Mouse (Mus musculus): Measurements from ENCODE around the gene Snx18. TPM values are rescaled to one million over a fixed set of nuclear protein-coding genes. Genes with fewer than 3 reads are reported as not detected.
A peak's percentile ranks its signal among the peaks of the same experiment; 100 is the strongest.

Snx18 gene
- total and polyA plus RNA-seq, 2 experiments from 2014 or later: 10.3 to 35.5 TPM

DNA sequence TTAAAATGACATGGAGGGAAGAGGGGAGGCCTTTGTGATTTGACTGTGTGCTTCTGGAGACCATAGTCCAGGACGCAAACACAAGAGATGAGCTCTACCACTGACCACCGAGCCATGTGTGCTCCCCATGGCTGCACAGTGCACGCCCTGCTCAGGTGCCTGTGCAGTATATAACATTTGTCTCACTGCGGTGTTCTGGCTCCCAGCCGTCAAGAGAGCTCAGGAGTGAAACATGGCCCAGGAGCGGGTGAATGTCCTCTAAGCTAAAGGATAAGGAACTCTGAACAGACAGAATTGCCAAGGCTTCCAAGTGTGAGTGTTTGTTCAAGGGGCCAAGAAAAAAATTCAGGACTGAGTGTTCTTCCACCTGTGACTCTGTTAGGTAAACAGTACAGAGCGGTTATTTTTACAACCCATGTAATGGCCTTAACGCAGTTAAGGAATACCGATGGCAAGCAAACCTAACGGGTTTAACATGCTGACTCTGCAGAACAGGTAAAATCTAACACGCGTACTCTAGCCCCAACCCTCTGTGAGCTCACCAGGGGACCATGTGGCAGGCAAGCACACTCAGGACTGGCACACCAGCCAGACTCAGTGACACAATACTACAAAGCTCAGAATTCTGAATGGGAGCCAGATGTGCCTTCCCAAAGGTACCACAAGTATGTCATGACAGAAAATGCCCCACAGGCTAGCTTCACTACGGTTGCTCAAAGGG lies 21.4 kb downstream of the Snx18 start:
- Histone ChIP-seq H3K4me1 (ENCODE audit: insufficient read depth) (peaks cover 16% of the 10 kb centered on the region), H3K27me3 (ENCODE audit: insufficient read depth, low read length) (no peaks in the 10 kb centered on the region), H3K4me3 (ENCODE audit: low read depth, low read length) (no peak overlapping the region), H3K27ac (ENCODE audit: low read depth, low read length) (no peak overlapping the region), H3K4me2 (ENCODE audit: low read depth) (no peak overlapping the region), H3K9me3 (ENCODE audit: low read length) (no peaks in the 10 kb centered on the region), H3K9ac (no peak overlapping the region), H3K36me3 (ENCODE audit: insufficient read depth) (0 out of 2 replicates have a peak, but pooled peaks cover 4% of the 10 kb centered on the region)
- TF ChIP-seq CTCF (IDR thresholded peaks at IDR 0.05; ENCODE audit: low read depth): no peak
- ATAC-seq (no peak), DNase-seq (no peak)
- WGBS: 85% methylated on average over 13 of the region's 13 CpGs

GRCm38 (mm10) chr13:113595987-113596386 lies 22.4 kb downstream of the Snx18 start:
- no peaks in the 10 kb centered on the region for H3K27me3 ChIP-seq (ENCODE audit: insufficient read depth, low read length)
- H3K4me1 ChIP-seq (ENCODE audit: insufficient read depth): peaks cover 16% of the 10 kb centered on the region
- H3K9me3 ChIP-seq (ENCODE audit: low read length): no peaks in the 10 kb centered on the region
- TF ChIP-seq CTCF (IDR thresholded peaks at IDR 0.05; ENCODE audit: low read depth): no peak
- 47% methylated on average over 8 of the region's 8 CpGs for WGBS
- H3K9ac ChIP-seq: no peak overlapping the region
- no peak overlapping the region for H3K4me3 ChIP-seq (ENCODE audit: low read depth, low read length)
- ATAC-seq (peak; percentile 82), DNase-seq (peak; percentile 58)
- no peak overlapping the region; the same call in 1 of the 2 replicates for H3K4me2 ChIP-seq (ENCODE audit: low read depth)
- H3K27ac ChIP-seq (ENCODE audit: low read depth, low read length): no peak overlapping the region
- H3K36me3 ChIP-seq (ENCODE audit: insufficient read depth): peaks cover 6% of the 10 kb centered on the region; the same call in 1 of the 2 replicates

GRCm38 (mm10) chr13:113595219-113595618 lies 23.1 kb downstream of the Snx18 start:
- Histone ChIP-seq H3K9ac (no peak overlapping the region), H3K27ac (ENCODE audit: low read depth, low read length) (no peak overlapping the region), H3K9me3 (ENCODE audit: low read length) (no peaks in the 10 kb centered on the region), H3K27me3 (ENCODE audit: insufficient read depth, low read length) (no peaks in the 10 kb centered on the region), H3K4me3 (ENCODE audit: low read depth, low read length) (no peak overlapping the region), H3K4me2 (ENCODE audit: low read depth) (0 out of 2 replicates have a peak overlapping the region, but pooled peaks have one; percentile 6), H3K36me3 (ENCODE audit: insufficient read depth) (peaks cover 13% of the 10 kb centered on the region; the same call in 1 of the 2 replicates), H3K4me1 (ENCODE audit: insufficient read depth) (peaks cover 16% of the 10 kb centered on the region)
- peak; percentile 58 for ATAC-seq
- TF ChIP-seq CTCF (IDR thresholded peaks at IDR 0.05; ENCODE audit: low read depth): no peak
- WGBS: 34% methylated on average over 8 of the region's 8 CpGs
- peak; percentile 20 for DNase-seq

GRCm38 (mm10) chr13:113594361-113594760 lies 24.0 kb downstream of the Snx18 start:
- DNase-seq: peak; percentile 35
- 45% methylated on average over 12 of the region's 12 CpGs for WGBS

DNA sequence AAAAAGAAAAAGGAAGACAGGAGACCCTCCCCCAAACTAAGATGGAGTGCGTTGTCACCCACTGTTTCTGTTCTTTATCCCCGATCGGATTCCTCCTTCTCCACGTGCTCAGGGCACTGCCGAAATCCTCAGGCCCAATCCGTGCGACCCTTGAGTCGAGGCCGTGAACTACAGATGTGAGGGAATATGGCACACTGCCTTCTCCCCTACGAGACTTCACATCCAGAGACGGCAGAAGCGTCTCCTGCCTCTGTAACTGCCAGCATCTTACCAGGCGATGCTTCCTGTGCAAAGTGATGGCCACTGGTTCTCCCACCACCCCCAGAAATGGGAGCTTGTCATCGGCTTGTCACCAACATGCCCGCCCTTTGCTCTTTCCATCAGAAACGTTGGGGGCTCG lies 24.7 kb downstream of the Snx18 start:
- no peak overlapping the region for H3K27ac ChIP-seq (ENCODE audit: low read depth, low read length)
- 88% methylated on average over 17 of the region's 17 CpGs for WGBS
- TF ChIP-seq CTCF (IDR thresholded peaks at IDR 0.05; ENCODE audit: low read depth): no peak
- no peaks in the 10 kb centered on the region for H3K9me3 ChIP-seq (ENCODE audit: low read length)
- no peak for DNase-seq
- no peak overlapping the region for H3K9ac ChIP-seq
- H3K4me3 ChIP-seq (ENCODE audit: low read depth, low read length): no peak overlapping the region
- no peak for ATAC-seq
- no peaks in the 10 kb centered on the region for H3K27me3 ChIP-seq (ENCODE audit: insufficient read depth, low read length)
- H3K4me1 ChIP-seq (ENCODE audit: insufficient read depth): peaks cover 16% of the 10 kb centered on the region
- H3K36me3 ChIP-seq (ENCODE audit: insufficient read depth): peaks cover 13% of the 10 kb centered on the region; the same call in 1 of the 2 replicates
- no peak overlapping the region for H3K4me2 ChIP-seq (ENCODE audit: low read depth)

More at GRCm38 (mm10) chr13:113594361-113594760, 24.0 kb downstream of the Snx18 start:
- Histone ChIP-seq H3K9me3 (ENCODE audit: low read length) (no peaks in the 10 kb centered on the region), H3K27ac (ENCODE audit: low read depth, low read length) (no peak overlapping the region), H3K4me2 (ENCODE audit: low read depth) (no peak overlapping the region), H3K36me3 (ENCODE audit: insufficient read depth) (peaks cover 13% of the 10 kb centered on the region; the same call in 1 of the 2 replicates), H3K4me3 (ENCODE audit: low read depth, low read length) (no peak overlapping the region), H3K9ac (no peak overlapping the region), H3K27me3 (ENCODE audit: insufficient read depth, low read length) (no peaks in the 10 kb centered on the region), H3K4me1 (ENCODE audit: insufficient read depth) (peaks cover 16% of the 10 kb centered on the region)
- no peak for TF ChIP-seq CTCF (IDR thresholded peaks at IDR 0.05; ENCODE audit: low read depth)
- ATAC-seq: no peak

DNA sequence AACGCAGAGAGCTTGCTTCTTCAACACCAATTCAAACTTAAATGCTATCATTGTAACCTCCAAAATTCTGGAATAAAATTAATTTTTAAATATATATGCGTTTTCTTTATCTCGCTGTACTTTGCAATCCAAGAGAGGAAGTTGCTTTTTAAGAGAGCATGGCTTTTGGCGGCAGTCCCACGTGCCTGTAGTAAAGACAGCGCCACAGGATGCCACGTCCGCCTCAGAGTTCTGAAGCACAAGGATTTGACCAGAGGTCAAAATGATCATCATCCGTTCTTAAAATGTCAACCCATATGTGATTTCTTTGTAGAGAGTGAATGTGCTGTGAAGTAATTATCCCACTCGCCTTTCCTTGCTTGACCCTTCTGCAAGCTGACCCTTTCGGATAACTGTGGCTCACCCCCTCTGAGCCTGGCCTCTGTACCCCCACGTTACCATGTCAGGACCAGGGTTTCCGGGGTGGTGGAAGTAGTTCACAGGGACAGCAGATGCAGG lies 25.6 kb downstream of the Snx18 start:
- 93% methylated on average over 13 of the region's 13 CpGs for WGBS
- Histone ChIP-seq H3K9ac (no peak overlapping the region), H3K9me3 (ENCODE audit: low read length) (no peaks in the 10 kb centered on the region), H3K27ac (ENCODE audit: low read depth, low read length) (no peak overlapping the region), H3K36me3 (ENCODE audit: insufficient read depth) (peaks cover 13% of the 10 kb centered on the region; the same call in 1 of the 2 replicates), H3K27me3 (ENCODE audit: insufficient read depth, low read length) (no peaks in the 10 kb centered on the region), H3K4me3 (ENCODE audit: low read depth, low read length) (no peak overlapping the region), H3K4me1 (ENCODE audit: insufficient read depth) (peaks cover 16% of the 10 kb centered on the region), H3K4me2 (ENCODE audit: low read depth) (no peak overlapping the region)
- no peak for TF ChIP-seq CTCF (IDR thresholded peaks at IDR 0.05; ENCODE audit: low read depth)
- ATAC-seq (no peak), DNase-seq (no peak)

- DNase-seq (no peak), ATAC-seq (no peak)
- peaks cover 16% of the 10 kb centered on the region for H3K4me1 ChIP-seq (ENCODE audit: insufficient read depth)
- 89% methylated on average over 11 of the region's 11 CpGs for WGBS
- H3K9me3 ChIP-seq (ENCODE audit: low read length): no peaks in the 10 kb centered on the region
- no peak overlapping the region for H3K9ac ChIP-seq
- H3K4me3 ChIP-seq (ENCODE audit: low read depth, low read length): no peak overlapping the region
- no peak overlapping the region for H3K27ac ChIP-seq (ENCODE audit: low read depth, low read length)
- H3K27me3 ChIP-seq (ENCODE audit: insufficient read depth, low read length): no peaks in the 10 kb centered on the region
- TF ChIP-seq CTCF (IDR thresholded peaks at IDR 0.05; ENCODE audit: low read depth): no peak
- no peak overlapping the region for H3K4me2 ChIP-seq (ENCODE audit: low read depth)
- peaks cover 13% of the 10 kb centered on the region; the same call in 1 of the 2 replicates for H3K36me3 ChIP-seq (ENCODE audit: insufficient read depth)
These were observed 27.0 kb downstream of the Snx18 start for GRCm38 (mm10) chr13:113591336-113591735.
